ENCODE assay signal across 8 mouse cellular contexts in genomic region chrX:136740791-136741650, GRCm38 (mm10). TPM values are rescaled to one million over a fixed set of nuclear protein-coding genes. Genes with fewer than 3 reads are reported as not detected.
DNase-seq lines count a peak whose midpoint lies in the region; ATAC-seq lines count a peak whose summit lies in the region.

No protein-coding gene starts in this region.

- peak overlapping the region; percentile 67 for H3K9ac ChIP-seq in hindbrain, embryonic 15.5 days

- DNase-seq in WW6 (ENCODE audit: low read depth, low spot score), result peak; percentile 80
- DNase-seq in cerebellum, postnatal 14 days, result peak; percentile 90 to 91
- DNase-seq in frontal cortex, postnatal 36 days (ENCODE audit: low spot score in 2 of 2), result peak; percentile 93 to 95
- peak; percentile 96 for DNase-seq in left cerebral cortex, adult 11 months (ENCODE audit: low spot score)
- peak; percentile 92 to 98 for DNase-seq in lung, postnatal 4 days
- peak; percentile 89 to 94 for DNase-seq in right cerebral cortex, adult 2 months (ENCODE audit: low spot score in 2 of 2)
- DNase-seq in urinary bladder, postnatal 4 days (ENCODE audit: low spot score in 2 of 2), result peak; percentile 87 to 91

- H3K27me3 ChIP-seq in hindbrain, embryonic 15.5 days, result no peaks in the 10 kb centered on the region

- ATAC-seq in hindbrain, embryonic 15.5 days (ENCODE audit: low FRiP score, low read depth), result peak; percentile 98

- H3K9me3 ChIP-seq in hindbrain, embryonic 15.5 days, result no peaks in the 10 kb centered on the region

- peak overlapping the region; percentile 59 for H3K4me2 ChIP-seq in hindbrain, embryonic 15.5 days

- H3K4me1 ChIP-seq in hindbrain, embryonic 15.5 days (replicated peaks), result peaks cover 7% of the 10 kb centered on the region

- H3K27ac ChIP-seq in hindbrain, embryonic 15.5 days (replicated peaks), result peak overlapping the region; percentile 95

- WGBS in hindbrain, embryonic 15.5 days, result 22% methylated on average over 39 of the region's 39 CpGs

- no peaks in the 10 kb centered on the region for H3K36me3 ChIP-seq in hindbrain, embryonic 15.5 days

- H3K4me3 ChIP-seq in hindbrain, embryonic 15.5 days, result peak overlapping the region; percentile 59

RNA-seq across cellular contexts. Expression of gene Morf4l2, which starts 2.5 kb away (rescaled TPM):
- 523 and 538 TPM in 2 replicates for polyA plus RNA-seq in hindbrain, embryonic 15.5 days (2015; fragmentation: Nextera tagmentation; extraction: Ambion mirVana)

RNA-seq across cellular contexts. Expression of gene Tceal1, which starts 33.2 kb away (rescaled TPM):
- polyA plus RNA-seq in hindbrain, embryonic 15.5 days (2015; fragmentation: Nextera tagmentation; extraction: Ambion mirVana), result 21.8 and 23.2 TPM in 2 replicates

RNA-seq across cellular contexts. Expression of gene Glra4, which starts 38.9 kb away (rescaled TPM):
- 0.09 and 0.13 TPM in 2 replicates for polyA plus RNA-seq in hindbrain, embryonic 15.5 days (2015; fragmentation: Nextera tagmentation; extraction: Ambion mirVana)

Comparison
In these comparisons a context has a peak if more than half of its experiments do, and no peak if none do; other contexts are left out.
1. Peak in every context shown above with its lines: DNase-seq, ATAC-seq, H3K4me3 ChIP-seq and H3K27ac ChIP-seq.